Mouse (Mus musculus) heart, embryonic 14.5 days (tissue): ENCODE measurements at regions not wholly inside any gene's neighbourhood (a gene's known extent, or its start where the extent isn't known, plus 50 kb on each side); places are given as distances from the start of the nearest gene placed in this dataset.

Experiments used
- ATAC-seq: fragments of 200-750 bp; cut with Nextera tagmentation; 2 replicates; pipeline ENCODE4 v1.8.0; 2017; ENCODE audit warnings: low read depth, moderate TSS enrichment; ENCODE audit not compliant: insufficient number of reproducible peaks, insufficient read depth, low FRiP score
- H3K27ac ChIP-seq, 2 experiments: fragments of 200-500 bp in 1 of 2; fragments of 300-500 bp in 1 of 2; sonication (generic) in 1 of 2; replicated peaks in 1 of 2; 2 replicates each; pipeline ENCODE4 v1.5.1; 2012 to 2014; ENCODE audit warnings: low read depth in 2 of 2, low read length in 2 of 2, control low read depth in 1 of 2, mild to moderate bottlenecking in 1 of 2, mixed read lengths in 1 of 2; ENCODE audit not compliant: control insufficient read depth in 1 of 2, insufficient read depth in 1 of 2
- H3K27me3 ChIP-seq: fragments of 300-500 bp; sonication (generic); 2 replicates; pipeline ENCODE4 v1.6.1; 2014; ENCODE audit warnings: mild to moderate bottlenecking, low read length, control low read depth; ENCODE audit not compliant: control insufficient read depth, insufficient read depth
- H3K36me3 ChIP-seq: fragments of 300-500 bp; sonication (generic); 2 replicates; pipeline ENCODE4 v1.6.1; 2014; ENCODE audit warnings: mild to moderate bottlenecking, control low read depth, low read length, mixed read lengths; ENCODE audit not compliant: control insufficient read depth, insufficient read depth
- H3K4me1 ChIP-seq, 2 experiments: fragments of 200-500 bp in 1 of 2; fragments of 300-500 bp in 1 of 2; sonication (generic) in 1 of 2; 2 replicates each; pipeline ENCODE4 v1.6.1; 2012 to 2014; ENCODE audit warnings: low read length in 2 of 2, control low read depth in 1 of 2, mixed read lengths in 1 of 2; ENCODE audit not compliant: control insufficient read depth in 2 of 2, insufficient read depth in 2 of 2
- H3K4me2 ChIP-seq: fragments of 300-500 bp; sonication (generic); 2 replicates; pipeline ENCODE4 v1.6.1; 2014; ENCODE audit warnings: mild to moderate bottlenecking, low read length
- H3K4me3 ChIP-seq, 2 experiments: fragments of 200-500 bp in 1 of 2; fragments of 300-500 bp in 1 of 2; sonication (generic) in 1 of 2; 2 replicates each; pipeline ENCODE4 v1.5.1; 2012 to 2014; ENCODE audit warnings: low read length in 2 of 2, mild to moderate bottlenecking in 2 of 2, control low read depth in 1 of 2, low read depth in 1 of 2, moderate library complexity in 1 of 2; ENCODE audit not compliant: control insufficient read depth in 1 of 2, insufficient read depth in 1 of 2
- H3K9ac ChIP-seq: fragments of 300-500 bp; sonication (generic); 2 replicates; pipeline ENCODE4 v1.6.1; 2014; ENCODE audit warnings: mild to moderate bottlenecking, low read length
- H3K9me3 ChIP-seq: fragments of 300-500 bp; sonication (generic); 2 replicates; pipeline ENCODE4 v1.6.1; 2016; ENCODE audit warnings: low read length, control low read depth; ENCODE audit not compliant: control insufficient read depth
- WGBS: fragments of 180-500 bp; shearing (Covaris S2); extraction: QIAGEN DNeasy Blood & Tissue Kit; methylation state at CpG from one replicate; pipeline ENCODE4 v1.1.7; 2014; 5-methylcytosine and 5-hydroxymethylcytosine counted together

DNA sequence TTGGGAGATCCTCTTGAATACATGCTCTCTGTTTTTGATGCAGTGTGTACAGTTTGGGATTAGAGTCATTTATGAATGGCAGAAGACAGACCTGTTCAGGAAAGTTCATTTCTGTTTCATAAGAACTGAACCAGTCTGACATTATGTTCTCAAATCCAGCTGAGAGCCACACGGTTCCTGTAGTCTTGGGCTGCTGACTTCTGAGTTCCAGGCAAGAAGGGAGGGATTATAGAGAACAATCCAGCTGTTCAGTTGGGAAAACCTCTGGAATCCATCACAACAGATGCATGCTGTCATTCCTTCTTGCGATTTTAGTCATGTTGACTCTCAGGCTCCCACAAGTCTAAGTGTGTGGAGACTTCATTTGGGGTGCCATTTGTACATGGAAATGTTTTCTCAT, 179.4 kb upstream of the Ugt8a start:
- Histone ChIP-seq H3K27me3 (no peaks in the 10 kb centered on the region), H3K36me3 (no peaks in the 10 kb centered on the region), H3K9ac (no peak overlapping the region), H3K9me3 (no peaks in the 10 kb centered on the region), H3K4me2 (no peak overlapping the region), H3K4me3 (no peak overlapping the region), H3K27ac (no peak overlapping the region), H3K4me1 (no peaks in the 10 kb centered on the region)
- ATAC-seq: no peak
- 66% methylated on average over 2 of the region's 2 CpGs for WGBS

GRCm38 (mm10) chr3:126122323-126123259, 184.2 kb upstream of the Ugt8a start:
- H3K4me2 ChIP-seq: no peak overlapping the region
- ATAC-seq: no peak
- no peak overlapping the region for H3K4me3 ChIP-seq
- no peaks in the 10 kb centered on the region for H3K4me1 ChIP-seq
- 70% methylated on average over 2 of the region's 2 CpGs for WGBS
- H3K9ac ChIP-seq: no peak overlapping the region
- no peaks in the 10 kb centered on the region for H3K27me3 ChIP-seq
- H3K9me3 ChIP-seq: no peaks in the 10 kb centered on the region
- no peaks in the 10 kb centered on the region for H3K36me3 ChIP-seq
- no peak overlapping the region for H3K27ac ChIP-seq

DNA sequence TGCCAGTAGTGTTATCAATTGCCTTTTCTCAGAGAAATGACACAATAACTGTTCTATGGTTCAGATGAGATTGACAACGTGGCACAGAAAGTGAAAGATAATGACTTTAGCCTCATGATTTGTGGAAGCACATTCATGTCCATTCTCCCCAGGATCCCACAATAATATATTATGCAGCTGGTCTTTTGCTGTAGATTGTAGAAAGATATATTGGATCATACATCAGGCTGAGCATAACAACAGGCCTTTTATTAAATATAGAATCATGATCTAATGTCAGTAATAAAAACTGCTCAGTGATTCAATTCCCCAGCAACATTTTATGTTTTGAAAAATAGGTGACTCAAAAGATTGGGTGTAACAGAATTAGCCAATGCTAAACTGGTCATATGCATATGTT, 196.9 kb upstream of the Arsj start:
- 78% methylated on average over 1 of the region's 1 CpGs for WGBS

GRCm38 (mm10) chr3:126209024-126209423, 154.5 kb upstream of the Arsj start:
- H3K9me3 ChIP-seq: no peaks in the 10 kb centered on the region
- H3K4me1 ChIP-seq: no peaks in the 10 kb centered on the region
- H3K27ac ChIP-seq: no peak overlapping the region
- ATAC-seq: no peak
- H3K4me2 ChIP-seq: no peak overlapping the region
- no peaks in the 10 kb centered on the region for H3K36me3 ChIP-seq
- H3K27me3 ChIP-seq: no peaks in the 10 kb centered on the region
- no peak overlapping the region for H3K4me3 ChIP-seq
- WGBS: 77% methylated on average over 3 of the region's 3 CpGs
- H3K9ac ChIP-seq: no peak overlapping the region

More for the DNA sequence above, 196.9 kb upstream of the Arsj start:
- H3K4me1 ChIP-seq: no peaks in the 10 kb centered on the region
- no peak overlapping the region for H3K9ac ChIP-seq
- ATAC-seq: no peak
- H3K27me3 ChIP-seq: no peaks in the 10 kb centered on the region
- H3K9me3 ChIP-seq: no peaks in the 10 kb centered on the region
- H3K27ac ChIP-seq: no peak overlapping the region
- H3K4me2 ChIP-seq: no peak overlapping the region
- H3K36me3 ChIP-seq: no peaks in the 10 kb centered on the region
- H3K4me3 ChIP-seq: no peak overlapping the region

DNA sequence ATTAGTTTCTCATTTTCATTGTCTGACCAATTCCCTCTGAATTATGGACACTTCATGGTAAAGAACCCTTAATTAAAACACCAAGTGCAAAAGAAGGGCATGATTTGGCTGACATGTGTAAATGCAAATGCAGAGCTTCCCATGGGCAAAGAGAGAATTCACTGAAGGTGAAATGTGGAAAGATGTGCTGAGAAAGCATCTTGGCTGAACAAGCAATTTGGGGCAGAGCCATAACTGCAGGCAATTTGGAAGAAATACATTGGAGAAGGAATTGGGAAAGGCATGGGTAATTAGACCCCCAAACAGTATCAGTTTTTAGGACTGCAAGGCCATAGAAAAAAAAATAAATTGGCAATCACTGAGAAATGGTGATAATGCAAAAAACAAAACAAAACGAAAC, 153.3 kb upstream of the Arsj start:
- Histone ChIP-seq H3K36me3 (no peaks in the 10 kb centered on the region), H3K4me3 (no peak overlapping the region), H3K4me1 (no peaks in the 10 kb centered on the region), H3K4me2 (no peak overlapping the region), H3K9ac (no peak overlapping the region), H3K9me3 (no peaks in the 10 kb centered on the region), H3K27ac (no peak overlapping the region), H3K27me3 (no peaks in the 10 kb centered on the region)
- ATAC-seq: no peak
- 66% methylated on average over 1 of the region's 1 CpGs for WGBS

DNA sequence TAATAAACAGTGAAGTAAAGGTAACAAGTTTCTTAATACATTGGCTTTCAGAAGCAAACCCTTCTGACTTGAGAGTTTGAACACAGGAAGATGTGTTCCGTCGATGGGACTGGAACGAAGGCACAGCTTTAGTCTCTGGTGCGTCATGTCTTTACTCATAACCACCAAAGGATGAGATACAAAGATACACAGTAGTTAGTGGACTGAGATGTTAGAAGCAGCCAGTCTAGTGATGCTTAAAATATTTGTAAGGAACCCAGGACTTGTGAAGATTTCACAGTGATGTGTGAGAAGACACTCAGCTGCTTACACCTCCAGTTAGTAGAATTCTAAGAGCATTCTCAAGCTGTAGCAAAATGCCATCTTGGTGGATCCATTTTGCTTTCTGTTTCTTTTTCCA, 135.9 kb upstream of the Arsj start:
- no peaks in the 10 kb centered on the region for H3K27me3 ChIP-seq
- no peak overlapping the region for H3K9ac ChIP-seq
- H3K4me2 ChIP-seq: no peak overlapping the region
- H3K27ac ChIP-seq: no peak overlapping the region
- no peaks in the 10 kb centered on the region for H3K9me3 ChIP-seq
- no peak for ATAC-seq
- WGBS: 89% methylated on average over 4 of the region's 4 CpGs
- H3K4me3 ChIP-seq: no peak overlapping the region
- H3K36me3 ChIP-seq: no peaks in the 10 kb centered on the region
- no peaks in the 10 kb centered on the region for H3K4me1 ChIP-seq

DNA sequence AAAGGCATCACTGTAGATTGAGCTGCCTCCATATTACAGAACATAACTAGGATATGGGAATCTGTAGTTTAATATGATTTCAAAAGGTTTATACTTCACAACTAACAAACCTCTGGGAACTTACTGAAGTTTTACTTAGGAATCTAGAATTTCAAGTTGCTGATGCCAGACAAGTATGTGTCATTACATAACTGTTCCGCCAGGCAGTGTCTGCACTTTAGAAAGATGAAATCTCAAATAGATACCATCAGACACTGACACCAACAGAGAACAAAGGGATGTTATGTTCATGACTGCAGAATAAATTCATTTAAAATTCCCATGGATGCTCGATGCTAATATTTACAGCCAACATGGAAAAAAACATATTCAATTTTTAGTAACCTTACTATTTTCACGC, 117.7 kb upstream of the Arsj start:
- Histone ChIP-seq H3K9ac (no peak overlapping the region), H3K36me3 (no peaks in the 10 kb centered on the region), H3K4me3 (no peak overlapping the region), H3K9me3 (no peaks in the 10 kb centered on the region), H3K27me3 (no peaks in the 10 kb centered on the region), H3K27ac (no peak overlapping the region), H3K4me1 (no peaks in the 10 kb centered on the region), H3K4me2 (no peak overlapping the region)
- ATAC-seq: no peak
- WGBS: 81% methylated on average over 3 of the region's 3 CpGs

DNA sequence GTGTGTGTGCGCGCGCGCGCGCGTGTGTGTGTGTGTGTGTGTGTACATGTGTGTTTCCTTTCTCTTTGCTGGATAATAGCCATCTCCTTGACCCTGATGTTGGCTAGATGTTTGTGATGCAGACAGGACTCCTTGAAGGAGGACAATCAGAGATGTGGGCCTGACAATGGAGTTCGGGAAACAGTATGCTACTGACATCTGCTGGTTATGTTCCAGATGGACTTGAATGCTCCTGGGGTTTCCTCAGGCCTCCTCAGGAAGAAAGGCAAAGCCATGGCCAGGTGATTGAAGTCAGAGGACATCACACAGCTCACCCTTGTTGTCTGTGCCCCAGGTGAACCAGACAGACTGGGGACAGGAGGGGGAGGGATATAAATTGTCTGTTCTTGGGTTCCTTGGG, 102.2 kb upstream of the Arsj start:
- no peaks in the 10 kb centered on the region for H3K36me3 ChIP-seq
- H3K27ac ChIP-seq: no peak overlapping the region
- no peak for ATAC-seq
- H3K4me2 ChIP-seq: no peak overlapping the region
- H3K9me3 ChIP-seq: no peaks in the 10 kb centered on the region
- 87% methylated on average over 8 of the region's 8 CpGs for WGBS
- no peak overlapping the region for H3K4me3 ChIP-seq
- H3K9ac ChIP-seq: no peak overlapping the region
- H3K4me1 ChIP-seq: no peaks in the 10 kb centered on the region
- no peaks in the 10 kb centered on the region for H3K27me3 ChIP-seq
